Mouse (Mus musculus): ENCODE data around the gene Cntnap5b. TPM values are rescaled to one million over a fixed set of nuclear protein-coding genes. Genes with fewer than 3 reads are reported as not detected.
A peak's percentile ranks its signal among the peaks of the same experiment; 100 is the strongest.

The Cntnap5b gene
- polyA plus RNA-seq, 1 experiment from 2014 or later = not detected

DNA sequence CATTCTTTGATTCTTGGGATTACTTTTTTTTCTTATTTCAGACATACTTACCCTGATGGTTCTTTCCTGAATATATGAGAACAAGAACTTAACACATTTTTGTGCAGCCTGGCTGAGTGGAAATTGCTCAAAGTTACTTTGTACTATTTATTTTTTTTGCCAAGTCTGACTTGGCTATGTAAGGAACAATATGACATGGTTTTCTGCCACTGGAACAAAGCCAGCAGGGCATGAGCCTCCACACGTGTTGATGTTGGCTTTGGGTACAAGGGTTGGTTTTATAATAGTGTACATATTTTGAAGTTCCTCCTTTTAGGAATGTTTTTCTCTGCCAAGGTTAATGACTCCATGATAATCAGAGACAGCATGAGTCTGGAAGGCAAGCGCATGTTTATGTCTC is 331.8 kb downstream of the Cntnap5b start:
- ATAC-seq (replicated peaks; ENCODE audit: low FRiP score) (no peak), DNase-seq (ENCODE audit: low spot score) (no peak)
- no peak overlapping the region for H3K27ac ChIP-seq (ENCODE audit: low read depth, low read length)
- no peak overlapping the region for H3K4me2 ChIP-seq
- H3K9me3 ChIP-seq (ENCODE audit: control insufficient read depth, low read length) = no peaks in the 10 kb centered on the region
- WGBS = 85% methylated on average over 2 of the region's 2 CpGs
- no peak overlapping the region for H3K4me3 ChIP-seq (ENCODE audit: low read depth, low read length)
- no peaks in the 10 kb centered on the region for H3K4me1 ChIP-seq (replicated peaks; ENCODE audit: control insufficient read depth, insufficient read depth, low read length)
- no peaks in the 10 kb centered on the region for H3K27me3 ChIP-seq (replicated peaks; ENCODE audit: control insufficient read depth, insufficient read depth, low read length)
- no peak overlapping the region for H3K9ac ChIP-seq (ENCODE audit: low read depth, low read length)
- no peaks in the 10 kb centered on the region for H3K36me3 ChIP-seq (ENCODE audit: control insufficient read depth, insufficient read depth, low read length)

DNA sequence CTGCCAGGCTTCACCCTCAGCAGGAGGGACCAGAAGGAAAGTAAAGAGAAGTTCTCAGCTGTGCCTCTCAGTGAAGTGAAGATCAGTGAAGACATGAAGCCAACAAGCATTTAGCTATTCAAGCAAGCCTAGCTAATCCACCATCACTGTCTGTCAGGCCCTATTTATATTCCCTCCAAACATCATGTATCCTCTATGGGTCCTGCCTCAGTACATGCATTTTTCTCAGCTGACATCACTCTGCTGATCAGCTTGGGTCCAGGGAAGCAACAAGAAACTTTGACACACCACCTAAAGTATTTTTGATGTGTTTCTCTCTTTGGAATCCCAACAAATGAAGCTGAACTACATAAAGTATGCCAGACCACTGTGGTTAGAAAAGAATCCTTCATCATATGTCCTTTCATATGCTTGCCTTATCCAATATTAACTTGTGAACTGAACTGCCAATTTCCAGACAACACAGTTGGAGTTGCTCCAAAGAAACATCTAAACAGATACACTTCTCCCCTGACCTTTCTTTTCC is 349.9 kb downstream of the Cntnap5b start:
- H3K27me3 ChIP-seq (replicated peaks; ENCODE audit: control insufficient read depth, insufficient read depth, low read length) = no peaks in the 10 kb centered on the region
- H3K9me3 ChIP-seq (ENCODE audit: control insufficient read depth, low read length) = no peaks in the 10 kb centered on the region
- H3K36me3 ChIP-seq (ENCODE audit: control insufficient read depth, insufficient read depth, low read length) = no peaks in the 10 kb centered on the region
- no peak overlapping the region for H3K27ac ChIP-seq (ENCODE audit: low read depth, low read length)
- ATAC-seq (replicated peaks; ENCODE audit: low FRiP score) (no peak), DNase-seq (ENCODE audit: low spot score) (no peak)
- H3K4me1 ChIP-seq (replicated peaks; ENCODE audit: control insufficient read depth, insufficient read depth, low read length) = no peaks in the 10 kb centered on the region
- no peak overlapping the region for H3K4me3 ChIP-seq (ENCODE audit: low read depth, low read length)
- no peak overlapping the region for H3K4me2 ChIP-seq
- H3K9ac ChIP-seq (ENCODE audit: low read depth, low read length) = no peak overlapping the region

DNA sequence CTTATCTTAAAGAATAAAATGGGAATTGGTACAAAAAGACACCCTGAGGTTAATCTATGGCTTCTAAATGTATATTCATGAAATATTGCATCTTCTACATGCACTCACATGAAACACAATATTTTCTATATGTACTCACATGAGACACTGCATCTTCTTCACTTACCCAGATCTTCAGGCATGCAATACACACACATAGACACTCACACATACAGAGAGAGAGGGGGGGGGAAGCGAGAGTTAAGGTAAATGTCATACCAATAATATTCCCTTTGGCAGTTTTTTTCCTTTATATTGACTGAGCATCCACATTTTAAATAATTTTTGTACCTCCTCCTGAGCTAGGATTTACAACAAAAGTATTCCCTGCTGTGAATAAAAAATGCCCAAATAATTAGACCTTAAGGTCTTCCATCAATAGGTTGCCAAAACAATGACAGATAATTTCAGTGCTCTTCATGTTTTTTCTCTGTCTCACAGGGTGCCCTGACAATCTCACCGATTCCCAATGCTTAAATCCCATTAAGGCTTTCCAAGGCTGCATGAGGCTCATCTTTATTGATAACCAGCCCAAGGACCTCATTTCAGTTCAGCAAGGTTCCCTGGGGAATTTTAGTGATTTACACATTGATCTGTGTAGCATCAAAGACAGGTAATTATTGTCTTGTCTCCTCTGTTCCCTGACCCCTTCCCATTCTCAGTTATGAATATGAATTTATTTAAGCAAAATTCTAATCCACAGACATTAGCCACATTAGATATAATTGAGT is 391.2 kb downstream of the Cntnap5b start:
- no peaks in the 10 kb centered on the region for H3K36me3 ChIP-seq (ENCODE audit: control insufficient read depth, insufficient read depth, low read length)

DNA sequence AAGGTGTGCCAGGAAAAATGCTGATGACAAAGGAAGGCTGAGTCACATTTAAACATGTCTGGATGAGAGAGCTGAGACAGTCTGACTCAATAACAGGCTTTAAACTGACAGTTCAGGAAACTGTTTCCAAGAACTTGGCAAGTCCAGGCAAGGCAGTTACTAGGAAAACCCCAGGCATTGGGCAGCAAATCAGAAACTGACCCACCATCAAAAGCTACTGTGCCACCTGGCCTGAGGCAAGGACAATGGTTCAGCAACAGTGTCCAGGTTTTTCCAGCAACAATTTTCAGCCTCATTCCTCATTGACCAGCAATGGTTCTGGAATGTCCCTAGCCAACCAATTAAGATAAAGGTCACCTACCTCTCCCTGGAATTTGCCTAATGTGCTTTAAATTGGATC is 399.0 kb downstream of the Cntnap5b start:
- no peak for ATAC-seq (replicated peaks; ENCODE audit: low FRiP score)
- no peaks in the 10 kb centered on the region for H3K9me3 ChIP-seq (ENCODE audit: control insufficient read depth, low read length)
- no peaks in the 10 kb centered on the region for H3K36me3 ChIP-seq (ENCODE audit: control insufficient read depth, insufficient read depth, low read length)
- H3K4me3 ChIP-seq (ENCODE audit: low read depth, low read length) = no peak overlapping the region
- H3K27ac ChIP-seq (ENCODE audit: low read depth, low read length) = no peak overlapping the region
- H3K9ac ChIP-seq (ENCODE audit: low read depth, low read length) = no peak overlapping the region
- H3K4me1 ChIP-seq (replicated peaks; ENCODE audit: control insufficient read depth, insufficient read depth, low read length) = no peaks in the 10 kb centered on the region
- DNase-seq (ENCODE audit: low spot score) = no peak
- H3K4me2 ChIP-seq = no peak overlapping the region
- H3K27me3 ChIP-seq (replicated peaks; ENCODE audit: control insufficient read depth, insufficient read depth, low read length) = no peaks in the 10 kb centered on the region

More for the DNA sequence above, 391.2 kb downstream of the Cntnap5b start:
- Histone ChIP-seq H3K27me3 (replicated peaks; ENCODE audit: control insufficient read depth, insufficient read depth, low read length) (no peaks in the 10 kb centered on the region), H3K27ac (ENCODE audit: low read depth, low read length) (no peak overlapping the region), H3K4me2 (no peak overlapping the region), H3K9me3 (ENCODE audit: control insufficient read depth, low read length) (no peaks in the 10 kb centered on the region), H3K4me1 (replicated peaks; ENCODE audit: control insufficient read depth, insufficient read depth, low read length) (no peaks in the 10 kb centered on the region), H3K4me3 (ENCODE audit: low read depth, low read length) (no peak overlapping the region), H3K9ac (ENCODE audit: low read depth, low read length) (no peak overlapping the region)
- no peak for DNase-seq (ENCODE audit: low spot score)
- WGBS = 72% methylated on average over 2 of the region's 2 CpGs
- ATAC-seq (replicated peaks; ENCODE audit: low FRiP score) = no peak

DNA sequence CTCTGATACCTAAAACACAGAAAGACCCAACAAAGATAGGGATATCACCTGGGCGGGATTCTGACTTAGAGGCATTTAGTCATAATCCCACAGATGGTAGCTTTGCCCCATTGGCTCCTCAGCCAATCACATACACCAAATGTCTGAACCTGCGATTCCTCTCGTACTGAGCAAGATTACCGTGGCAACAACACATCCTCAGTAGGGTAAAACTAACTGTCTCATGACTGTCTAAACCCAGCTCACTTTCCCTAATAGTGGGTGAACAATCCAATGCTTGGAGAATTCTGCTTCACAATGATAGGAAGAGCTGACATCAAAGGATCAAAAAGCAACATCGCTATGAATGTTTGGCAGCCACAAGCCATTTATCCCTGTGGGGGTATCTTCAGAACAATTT is 407.5 kb downstream of the Cntnap5b start:
- no peaks in the 10 kb centered on the region for H3K36me3 ChIP-seq (ENCODE audit: control insufficient read depth, insufficient read depth, low read length)
- WGBS = 86% methylated on average over 5 of the region's 5 CpGs
- H3K4me1 ChIP-seq (replicated peaks; ENCODE audit: control insufficient read depth, insufficient read depth, low read length) = no peaks in the 10 kb centered on the region
- no peak overlapping the region for H3K9ac ChIP-seq (ENCODE audit: low read depth, low read length)
- DNase-seq (ENCODE audit: low spot score) (peak; percentile 73), ATAC-seq (replicated peaks; ENCODE audit: low FRiP score) (peak; percentile 100)
- H3K27ac ChIP-seq (ENCODE audit: low read depth, low read length) = no peak overlapping the region
- H3K4me2 ChIP-seq = no peak overlapping the region
- H3K9me3 ChIP-seq (ENCODE audit: control insufficient read depth, low read length) = no peaks in the 10 kb centered on the region
- no peak overlapping the region for H3K4me3 ChIP-seq (ENCODE audit: low read depth, low read length)
- H3K27me3 ChIP-seq (replicated peaks; ENCODE audit: control insufficient read depth, insufficient read depth, low read length) = no peaks in the 10 kb centered on the region

DNA sequence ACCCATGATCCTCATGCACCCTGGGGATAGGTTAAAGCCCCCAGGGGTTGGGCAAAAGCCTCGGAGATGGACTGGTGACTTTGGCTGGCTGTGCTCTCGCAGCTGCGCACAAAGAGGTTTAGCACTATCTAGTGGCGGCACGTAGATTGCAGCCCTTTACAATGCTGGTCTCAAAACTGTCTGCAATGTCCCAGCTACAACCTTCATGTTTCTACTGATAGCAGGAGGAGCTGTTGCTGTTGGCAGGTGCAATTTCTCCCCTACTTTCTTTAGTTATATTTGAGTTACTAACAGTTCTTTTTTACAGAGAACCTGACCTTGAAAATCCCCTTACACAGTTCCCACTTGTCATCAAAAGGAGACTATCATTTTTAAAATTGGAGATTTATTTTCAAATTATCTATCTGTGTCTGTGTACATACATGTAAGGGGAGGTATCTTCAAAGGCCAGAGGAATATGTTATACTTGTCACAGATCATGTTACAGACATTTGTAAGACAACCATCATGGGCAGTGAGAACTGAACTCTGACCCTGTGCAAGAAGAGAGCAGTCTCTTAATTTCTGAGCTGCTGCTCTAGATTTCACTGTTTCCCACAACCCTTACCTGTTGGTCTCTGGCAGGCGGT is 459.5 kb downstream of the Cntnap5b start:
- DNase-seq (ENCODE audit: low spot score) = no peak
- 9% methylated on average over 5 of the region's 6 CpGs for whole genome bisulfite sequencing
- no peak overlapping the region for H3K27ac ChIP-seq (ENCODE audit: low read depth, low read length)

DNA sequence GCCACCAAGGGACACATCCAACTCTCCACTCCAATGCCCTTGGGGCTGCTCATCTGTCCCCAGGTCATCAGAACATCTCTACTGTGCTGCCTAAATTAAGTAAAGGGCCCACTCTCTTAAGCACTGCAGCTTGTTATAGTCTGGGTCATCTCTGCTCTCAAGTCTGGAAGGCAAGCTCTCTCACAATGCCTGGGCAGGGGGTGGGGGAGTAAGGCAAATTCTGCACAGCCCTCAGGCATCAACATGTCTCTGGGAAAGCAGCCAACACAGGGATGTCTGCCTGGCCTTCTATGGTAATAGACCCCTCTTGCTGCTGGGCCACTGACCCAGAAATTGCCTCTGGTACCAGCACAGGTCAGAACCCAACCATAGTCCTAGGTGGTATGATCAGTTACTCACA is 479.4 kb downstream of the Cntnap5b start:
- H3K27ac ChIP-seq (ENCODE audit: low read depth, low read length) = no peak overlapping the region
- H3K36me3 ChIP-seq (ENCODE audit: control insufficient read depth, insufficient read depth, low read length) = no peaks in the 10 kb centered on the region
- H3K4me1 ChIP-seq (replicated peaks; ENCODE audit: control insufficient read depth, insufficient read depth, low read length) = no peaks in the 10 kb centered on the region
- H3K4me2 ChIP-seq = no peak overlapping the region
- no peaks in the 10 kb centered on the region for H3K9me3 ChIP-seq (ENCODE audit: control insufficient read depth, low read length)
- DNase-seq (ENCODE audit: low spot score) (no peak), ATAC-seq (replicated peaks; ENCODE audit: low FRiP score) (no peak)
- H3K9ac ChIP-seq (ENCODE audit: low read depth, low read length) = no peak overlapping the region
- H3K4me3 ChIP-seq (ENCODE audit: low read depth, low read length) = no peak overlapping the region
- H3K27me3 ChIP-seq (replicated peaks; ENCODE audit: control insufficient read depth, insufficient read depth, low read length) = no peaks in the 10 kb centered on the region

More for the DNA sequence above, 459.5 kb downstream of the Cntnap5b start:
- Histone ChIP-seq H3K9ac (ENCODE audit: low read depth, low read length) (no peak overlapping the region), H3K9me3 (ENCODE audit: control insufficient read depth, low read length) (no peaks in the 10 kb centered on the region), H3K27me3 (replicated peaks; ENCODE audit: control insufficient read depth, insufficient read depth, low read length) (no peaks in the 10 kb centered on the region), H3K4me1 (replicated peaks; ENCODE audit: control insufficient read depth, insufficient read depth, low read length) (no peaks in the 10 kb centered on the region), H3K36me3 (ENCODE audit: control insufficient read depth, insufficient read depth, low read length) (no peaks in the 10 kb centered on the region), H3K4me3 (ENCODE audit: low read depth, low read length) (no peak overlapping the region), H3K4me2 (no peak overlapping the region)
- peak; percentile 54; the same call in 1 of the 2 replicates for ATAC-seq (replicated peaks; ENCODE audit: low FRiP score)

DNA sequence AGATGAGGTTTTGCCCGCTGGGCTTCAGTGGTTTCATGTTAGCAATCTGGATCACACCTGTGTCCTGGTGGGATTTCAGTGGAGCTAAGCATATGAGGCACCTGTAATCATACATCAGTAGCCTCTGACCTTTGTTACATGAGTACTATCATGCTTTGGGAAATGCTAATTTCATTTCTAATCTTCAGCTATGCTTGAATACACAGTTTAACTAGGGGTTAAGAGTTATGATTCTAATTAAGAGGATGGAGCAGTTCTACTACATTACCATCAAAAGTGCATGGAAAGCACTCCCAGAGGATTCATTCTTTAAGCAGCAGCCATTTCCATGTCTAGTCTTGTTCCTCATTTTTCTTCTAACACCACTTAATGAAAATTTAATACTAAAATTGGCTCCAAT is 538.1 kb downstream of the Cntnap5b start:
- ATAC-seq (replicated peaks; ENCODE audit: low FRiP score) (no peak), DNase-seq (ENCODE audit: low spot score) (no peak)
- no peaks in the 10 kb centered on the region for H3K27me3 ChIP-seq (replicated peaks; ENCODE audit: control insufficient read depth, insufficient read depth, low read length)
- H3K4me2 ChIP-seq = no peak overlapping the region
- H3K9ac ChIP-seq (ENCODE audit: low read depth, low read length) = no peak overlapping the region
- H3K4me3 ChIP-seq (ENCODE audit: low read depth, low read length) = no peak overlapping the region
- no peaks in the 10 kb centered on the region for H3K36me3 ChIP-seq (ENCODE audit: control insufficient read depth, insufficient read depth, low read length)
- 81% methylated on average over 1 of the region's 1 CpGs for WGBS
- H3K9me3 ChIP-seq (ENCODE audit: control insufficient read depth, low read length) = no peaks in the 10 kb centered on the region
- H3K4me1 ChIP-seq (replicated peaks; ENCODE audit: control insufficient read depth, insufficient read depth, low read length) = no peaks in the 10 kb centered on the region
- no peak overlapping the region for H3K27ac ChIP-seq (ENCODE audit: low read depth, low read length)

DNA sequence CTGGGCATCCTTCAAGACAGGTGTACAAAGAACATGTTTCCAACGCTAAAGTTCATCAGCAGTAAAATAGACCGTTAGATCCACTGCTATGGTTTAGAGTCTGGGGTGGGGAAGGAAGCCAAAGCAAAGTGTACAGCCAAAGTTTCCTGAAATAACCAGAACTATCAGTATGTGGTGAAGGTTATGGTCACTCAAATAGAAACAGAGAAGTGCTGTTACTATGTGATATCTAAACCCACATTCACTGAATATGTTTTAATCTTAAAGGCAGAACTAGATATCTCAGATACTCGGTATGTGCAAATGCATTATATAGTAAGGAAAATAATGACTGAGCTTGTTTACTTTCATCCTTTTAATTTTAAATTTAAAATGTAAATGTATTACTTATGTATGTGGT is 558.5 kb downstream of the Cntnap5b start:
- Histone ChIP-seq H3K36me3 (ENCODE audit: control insufficient read depth, insufficient read depth, low read length) (no peaks in the 10 kb centered on the region), H3K4me3 (ENCODE audit: low read depth, low read length) (no peak overlapping the region), H3K9me3 (ENCODE audit: control insufficient read depth, low read length) (no peaks in the 10 kb centered on the region), H3K9ac (ENCODE audit: low read depth, low read length) (no peak overlapping the region), H3K27ac (ENCODE audit: low read depth, low read length) (no peak overlapping the region), H3K27me3 (replicated peaks; ENCODE audit: control insufficient read depth, insufficient read depth, low read length) (no peaks in the 10 kb centered on the region), H3K4me1 (replicated peaks; ENCODE audit: control insufficient read depth, insufficient read depth, low read length) (no peaks in the 10 kb centered on the region), H3K4me2 (no peak overlapping the region)
- DNase-seq (ENCODE audit: low spot score) (no peak), ATAC-seq (replicated peaks; ENCODE audit: low FRiP score) (no peak)
- 66% methylated on average over 3 of the region's 3 CpGs for WGBS
